Mouse (Mus musculus) liver, embryonic 13.5 days (tissue): ENCODE results near the gene Dact2. TPM values are rescaled to one million over a fixed set of nuclear protein-coding genes. Genes with fewer than 3 reads are reported as not detected.

Experiments
- ATAC-seq: fragments of 200-750 bp; cut with Nextera tagmentation; 2 replicates; pipeline ENCODE4 v1.8.0; 2017; ENCODE audit warnings: low read depth, mild to moderate bottlenecking, moderate number of reproducible peaks, moderate library complexity
- DNase-seq: peaks from one replicate; pipeline ENCODE4 v3.0.0; 2022
- H3K27ac ChIP-seq: fragments of 300-500 bp; sonication (generic); 2 replicates; pipeline ENCODE4 v1.5.1; 2015; ENCODE audit warnings: moderate library complexity, mild to moderate bottlenecking, inconsistent platforms
- H3K27me3 ChIP-seq: fragments of 300-500 bp; sonication (generic); 2 replicates; pipeline ENCODE4 v1.6.1; 2015; ENCODE audit warnings: mild to moderate bottlenecking, inconsistent platforms
- H3K36me3 ChIP-seq: fragments of 300-500 bp; sonication (generic); 2 replicates; pipeline ENCODE4 v1.6.1; 2015; ENCODE audit warnings: mild to moderate bottlenecking, inconsistent platforms
- H3K4me1 ChIP-seq: fragments of 300-500 bp; sonication (generic); replicated peaks from 2 replicates; pipeline ENCODE4 v1.6.1; 2015; ENCODE audit warnings: inconsistent platforms
- H3K4me2 ChIP-seq: fragments of 300-500 bp; sonication (generic); 2 replicates; pipeline ENCODE4 v1.6.1; 2015; ENCODE audit warnings: inconsistent platforms, mild to moderate bottlenecking, moderate library complexity
- H3K4me3 ChIP-seq: fragments of 300-500 bp; sonication (generic); replicated peaks from 2 replicates; pipeline ENCODE4 v1.5.1; 2015; ENCODE audit warnings: mild to moderate bottlenecking, inconsistent platforms
- H3K9ac ChIP-seq: fragments of 300-500 bp; sonication (generic); 2 replicates; pipeline ENCODE4 v1.6.1; 2015; ENCODE audit warnings: mild to moderate bottlenecking, inconsistent platforms
- H3K9me3 ChIP-seq: fragments of 300-500 bp; sonication (generic); replicated peaks from 2 replicates; pipeline ENCODE4 v1.6.1; 2016; ENCODE audit warnings: inconsistent platforms
- WGBS: fragments of 180-500 bp; shearing (Covaris S2); methylation state at CpG from one replicate; pipeline ENCODE4 v1.1.7; 2015; ENCODE audit not compliant: insufficient replicate concordance; 5-methylcytosine and 5-hydroxymethylcytosine counted together
- polyA plus RNA-seq: library from polyadenylated mRNA; unstranded; fragments of >200 nt; fragmentation: Nextera tagmentation; extraction: Ambion mirVana; gene quantifications from 2 replicates; pipeline ENCODE4 v1.2.1, GENCODE M21; 2015

Dact2 gene
- polyA plus RNA-seq, 1 experiment from 2014 or later, result 0.68 TPM

DNA sequence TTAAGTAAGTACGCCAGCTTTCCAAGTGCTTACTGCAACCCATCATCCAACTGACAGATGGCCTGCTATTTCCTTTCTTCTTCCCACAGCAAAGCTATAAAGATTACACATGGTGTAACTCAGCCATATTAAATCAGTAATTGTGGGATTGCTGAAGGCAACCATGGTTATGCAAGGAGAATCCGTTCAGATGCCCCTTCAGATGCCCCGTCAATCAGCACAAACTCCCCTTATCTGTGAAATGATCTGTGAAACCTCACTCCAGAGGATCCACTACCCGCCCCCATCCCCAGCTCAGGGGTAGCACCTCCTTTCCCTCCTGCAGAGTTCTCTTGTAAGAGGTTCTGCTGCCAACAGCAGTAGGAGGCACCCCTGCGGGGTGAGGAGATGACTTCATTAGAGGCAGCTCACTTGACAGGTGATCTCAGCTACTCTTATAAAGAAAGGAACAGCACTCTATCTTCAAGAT lies 3.0 kb upstream of the Dact2 start:
- 23% methylated on average over 5 of the region's 5 CpGs for WGBS
- Histone ChIP-seq H3K4me3 (no peak overlapping the region), H3K4me1 (no peaks in the 10 kb centered on the region), H3K4me2 (no peak overlapping the region), H3K36me3 (no peaks in the 10 kb centered on the region), H3K27ac (no peak overlapping the region), H3K9me3 (no peaks in the 10 kb centered on the region), H3K9ac (no peak overlapping the region), H3K27me3 (peaks cover 52% of the 10 kb centered on the region)
- no peak for ATAC-seq
- DNase-seq, result no peak

- 23% methylated on average over 3 of the region's 3 CpGs for WGBS
- no peak overlapping the region for H3K27ac ChIP-seq
- no peak overlapping the region for H3K4me2 ChIP-seq
- DNase-seq (peak; percentile 20), ATAC-seq (no peak)
- H3K9ac ChIP-seq, result no peak overlapping the region
- H3K36me3 ChIP-seq, result no peaks in the 10 kb centered on the region
- no peak overlapping the region for H3K4me3 ChIP-seq
- H3K27me3 ChIP-seq, result peaks cover 63% of the 10 kb centered on the region
- H3K4me1 ChIP-seq, result peaks cover 3% of the 10 kb centered on the region; the same call in 1 of the 2 replicates
- H3K9me3 ChIP-seq, result no peaks in the 10 kb centered on the region
Observed at GRCm38 (mm10) chr17:14206062-14206461, 2.0 kb upstream of the Dact2 start.

GRCm38 (mm10) chr17:14205236-14205635 lies 1.1 kb upstream of the Dact2 start:
- H3K4me2 ChIP-seq, result no peak overlapping the region
- H3K27me3 ChIP-seq, result peaks cover 71% of the 10 kb centered on the region
- no peaks in the 10 kb centered on the region for H3K36me3 ChIP-seq
- DNase-seq (no peak), ATAC-seq (no peak)
- no peak overlapping the region for H3K27ac ChIP-seq
- H3K4me3 ChIP-seq, result no peak overlapping the region
- no peaks in the 10 kb centered on the region for H3K9me3 ChIP-seq
- H3K4me1 ChIP-seq, result peaks cover 8% of the 10 kb centered on the region; the same call in 1 of the 2 replicates
- H3K9ac ChIP-seq, result no peak overlapping the region
- 59% methylated on average over 3 of the region's 3 CpGs for WGBS

GRCm38 (mm10) chr17:14203121-14203941 lies 773 bp downstream of the Dact2 start:
- peak; percentile 64 for ATAC-seq
- Histone ChIP-seq H3K9me3 (no peaks in the 10 kb centered on the region), H3K36me3 (no peaks in the 10 kb centered on the region), H3K27me3 (peaks cover 72% of the 10 kb centered on the region), H3K4me2 (peak overlapping the region; percentile 47), H3K27ac (peak overlapping the region; percentile 43; the same call in 1 of the 2 replicates), H3K4me1 (peaks cover 10% of the 10 kb centered on the region; the same call in 1 of the 2 replicates), H3K4me3 (peak overlapping the region; percentile 57), H3K9ac (peak overlapping the region; percentile 58)
- no peak for DNase-seq
- 1% methylated on average over 97 of the region's 97 CpGs for WGBS

- Histone ChIP-seq H3K4me3 (peak overlapping the region; percentile 57), H3K9me3 (no peaks in the 10 kb centered on the region), H3K9ac (peak overlapping the region; percentile 58; the same call in 1 of the 2 replicates), H3K36me3 (no peaks in the 10 kb centered on the region), H3K27ac (no peak overlapping the region), H3K4me1 (peaks cover 10% of the 10 kb centered on the region; the same call in 1 of the 2 replicates), H3K27me3 (peaks cover 64% of the 10 kb centered on the region), H3K4me2 (peak overlapping the region; percentile 47)
- no peak for DNase-seq
- 3% methylated on average over 18 of the region's 18 CpGs for WGBS
- ATAC-seq, result peak; percentile 68
Observed at GRCm38 (mm10) chr17:14202291-14203030, 1.6 kb downstream of the Dact2 start.

DNA sequence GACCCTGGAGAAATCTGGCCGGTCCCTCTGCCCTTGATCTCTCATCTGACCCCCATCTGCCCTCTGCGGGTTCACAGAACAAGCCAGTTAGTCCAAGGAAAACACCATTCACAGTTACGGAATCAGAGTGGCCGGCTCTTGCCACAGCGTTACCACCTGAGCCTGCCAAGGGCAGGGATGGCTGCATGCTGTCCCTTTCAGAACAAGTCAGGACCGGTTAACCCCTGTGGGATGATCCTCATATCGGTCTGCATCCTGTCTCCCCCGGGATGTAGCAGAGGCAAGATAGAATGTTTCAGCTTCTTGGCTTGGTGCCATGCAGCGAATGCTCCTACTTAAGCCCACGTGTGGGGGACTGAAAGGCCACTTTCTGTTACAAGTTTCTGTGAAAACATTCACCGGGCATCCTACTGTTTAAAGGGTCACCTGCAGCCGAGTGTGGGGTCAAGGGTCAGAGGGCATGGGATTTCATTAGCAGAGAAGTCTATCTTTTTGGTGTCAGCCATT lies 2.8 kb downstream of the Dact2 start:
- H3K27me3 ChIP-seq, result peaks cover 55% of the 10 kb centered on the region
- ATAC-seq (no peak), DNase-seq (no peak)
- peaks cover 10% of the 10 kb centered on the region; the same call in 1 of the 2 replicates for H3K4me1 ChIP-seq
- no peak overlapping the region for H3K27ac ChIP-seq
- no peaks in the 10 kb centered on the region for H3K9me3 ChIP-seq
- H3K4me2 ChIP-seq, result peak overlapping the region; percentile 47
- WGBS, result 22% methylated on average over 12 of the region's 12 CpGs
- peaks cover 8% of the 10 kb centered on the region; the same call in 1 of the 2 replicates for H3K36me3 ChIP-seq
- no peak overlapping the region for H3K4me3 ChIP-seq
- H3K9ac ChIP-seq, result no peak overlapping the region

GRCm38 (mm10) chr17:14200206-14200605 lies 3.9 kb downstream of the Dact2 start:
- ATAC-seq, result no peak
- no peak for DNase-seq
- no peak overlapping the region for H3K4me3 ChIP-seq
- no peak overlapping the region for H3K27ac ChIP-seq
- H3K9ac ChIP-seq, result no peak overlapping the region
- no peaks in the 10 kb centered on the region for H3K9me3 ChIP-seq
- peaks cover 14% of the 10 kb centered on the region for H3K36me3 ChIP-seq
- peaks cover 51% of the 10 kb centered on the region for H3K27me3 ChIP-seq
- no peak overlapping the region for H3K4me2 ChIP-seq
- 70% methylated on average over 7 of the region's 7 CpGs for WGBS
- H3K4me1 ChIP-seq, result peaks cover 10% of the 10 kb centered on the region; the same call in 1 of the 2 replicates

DNA sequence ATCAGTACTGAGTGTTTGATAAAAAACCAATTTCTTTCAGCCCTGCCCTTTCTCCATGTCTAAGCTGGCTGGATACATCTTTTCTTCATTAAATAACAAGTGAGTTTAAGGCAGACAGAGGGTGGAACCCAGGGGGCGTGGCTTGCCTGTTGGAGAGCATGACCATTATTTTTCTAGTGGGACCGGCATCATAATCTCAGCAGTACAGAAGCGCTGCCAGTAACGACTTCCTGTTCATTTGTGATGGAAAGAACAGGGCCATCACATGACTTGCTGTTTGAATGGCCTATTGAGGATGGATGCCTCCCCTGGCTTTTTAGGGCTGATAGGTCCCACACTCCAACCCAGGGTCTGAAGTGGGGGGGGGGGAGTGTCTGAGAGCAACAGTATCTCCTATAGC lies 4.5 kb downstream of the Dact2 start:
- Histone ChIP-seq H3K4me1 (peaks cover 10% of the 10 kb centered on the region; the same call in 1 of the 2 replicates), H3K27ac (no peak overlapping the region), H3K36me3 (peaks cover 14% of the 10 kb centered on the region), H3K9me3 (no peaks in the 10 kb centered on the region), H3K4me3 (no peak overlapping the region), H3K9ac (no peak overlapping the region), H3K4me2 (no peak overlapping the region), H3K27me3 (peaks cover 45% of the 10 kb centered on the region)
- ATAC-seq, result no peak
- no peak for DNase-seq
- WGBS, result 25% methylated on average over 4 of the region's 4 CpGs

DNA sequence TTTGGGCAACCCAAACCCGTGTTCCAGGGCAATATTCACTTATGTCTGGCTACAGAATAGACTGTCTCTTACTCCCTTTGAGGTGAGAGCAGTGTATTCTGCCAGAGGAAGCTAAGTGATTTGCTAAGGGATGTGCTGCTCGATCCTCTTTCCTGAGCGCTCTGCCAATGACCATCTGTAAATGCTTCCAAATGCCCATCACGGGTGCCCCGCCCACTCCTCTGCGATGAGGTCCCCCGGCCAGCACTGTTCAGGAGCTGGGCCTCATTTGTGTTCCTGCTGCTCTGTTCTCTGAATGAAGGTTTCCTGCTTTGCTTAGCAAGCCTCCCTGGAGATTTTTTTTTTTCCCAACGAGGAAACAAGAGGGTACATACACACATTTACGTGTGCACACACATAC lies 11.2 kb downstream of the Dact2 start:
- no peak overlapping the region for H3K27ac ChIP-seq
- 64% methylated on average over 9 of the region's 9 CpGs for WGBS
- H3K9ac ChIP-seq, result no peak overlapping the region
- no peak for ATAC-seq
- H3K27me3 ChIP-seq, result 0 out of 2 replicates have a peak, but pooled peaks cover under 1% of the 10 kb centered on the region
- H3K36me3 ChIP-seq, result peaks cover 14% of the 10 kb centered on the region
- no peaks in the 10 kb centered on the region for H3K9me3 ChIP-seq
- no peak overlapping the region for H3K4me3 ChIP-seq
- DNase-seq, result no peak
- H3K4me1 ChIP-seq, result no peaks in the 10 kb centered on the region
- no peak overlapping the region for H3K4me2 ChIP-seq

- DNase-seq (no peak), ATAC-seq (no peak)
- Histone ChIP-seq H3K4me3 (no peak overlapping the region), H3K4me1 (no peaks in the 10 kb centered on the region), H3K36me3 (peaks cover 14% of the 10 kb centered on the region), H3K9ac (no peak overlapping the region), H3K4me2 (no peak overlapping the region), H3K9me3 (no peaks in the 10 kb centered on the region), H3K27ac (no peak overlapping the region), H3K27me3 (0 out of 2 replicates have a peak, but pooled peaks cover 5% of the 10 kb centered on the region)
- WGBS, result 68% methylated on average over 4 of the region's 4 CpGs
Observed at GRCm38 (mm10) chr17:14192432-14192831, 11.7 kb downstream of the Dact2 start.

GRCm38 (mm10) chr17:14188455-14188854 lies 15.6 kb downstream of the Dact2 start:
- no peak overlapping the region for H3K9ac ChIP-seq
- H3K36me3 ChIP-seq, result no peaks in the 10 kb centered on the region
- H3K4me3 ChIP-seq, result no peak overlapping the region
- H3K9me3 ChIP-seq, result no peaks in the 10 kb centered on the region
- H3K4me1 ChIP-seq, result no peaks in the 10 kb centered on the region
- H3K4me2 ChIP-seq, result no peak overlapping the region
- no peak overlapping the region for H3K27ac ChIP-seq
- no peak for DNase-seq
- ATAC-seq, result no peak
- H3K27me3 ChIP-seq, result 0 out of 2 replicates have a peak, but pooled peaks cover 5% of the 10 kb centered on the region
